Mouse (Mus musculus) heart, adult 18-20 months (tissue): ENCODE measurements around the gene Cox19. TPM values are rescaled to one million over a fixed set of nuclear protein-coding genes. Genes with fewer than 3 reads are reported as not detected.
A peak's percentile ranks its signal among the peaks of the same experiment; 100 is the strongest.

Source experiments
- DNase-seq, 2 experiments: peaks; one replicate each; pipeline ENCODE4 v3.0.0; 2021 to 2022; ENCODE audit warnings: mixed read lengths in 1 of 2
- total RNA-seq, 2 experiments: library from RNA; stranded (reverse); gene quantifications; 2 replicates each; pipeline ENCODE4 v1.2.3; 2021

Gene Cox19
- total RNA-seq, 2 experiments from 2014 or later, result 82.6 to 103 TPM

DNA sequence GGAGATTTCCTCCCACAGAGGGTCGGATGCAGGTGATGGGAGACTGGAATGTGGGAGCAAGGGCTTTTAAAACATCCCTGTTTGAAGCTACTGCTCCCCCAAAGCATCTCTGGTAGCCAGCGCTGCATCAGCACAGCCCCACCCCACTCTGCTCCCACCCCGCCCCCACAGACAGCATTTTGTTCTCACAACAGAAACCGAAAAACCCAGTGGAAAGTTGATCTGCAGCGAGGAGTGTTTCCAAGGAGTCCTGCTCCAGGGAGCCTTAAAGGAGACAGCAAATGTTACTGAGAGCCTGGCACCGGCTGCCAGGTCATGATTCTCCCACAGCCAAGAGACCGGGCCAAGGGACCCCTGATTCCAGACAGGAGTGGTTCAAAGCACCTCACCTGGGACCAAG, 20.5 kb downstream of the Cox19 start:
- no peak for DNase-seq

DNA sequence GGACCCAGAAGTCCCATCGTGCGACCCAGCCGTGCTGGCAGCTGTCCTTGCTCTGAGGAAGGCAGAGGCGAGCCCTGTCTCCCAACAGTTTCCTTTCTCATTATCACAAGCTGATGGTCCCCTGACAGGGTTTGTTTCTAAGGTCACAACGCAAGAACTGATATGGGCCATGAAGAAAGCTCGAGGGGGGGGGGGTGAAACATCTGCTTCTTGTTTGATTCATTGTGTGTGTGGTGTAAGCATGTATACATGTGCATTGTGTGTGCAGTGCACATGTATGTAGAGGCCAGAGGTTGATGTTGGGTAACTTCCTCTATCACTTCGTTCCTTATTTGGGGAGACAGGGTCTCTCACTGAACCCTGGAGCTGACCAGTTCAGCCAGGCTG, 23.6 kb downstream of the Cox19 start:
- no peak for DNase-seq

DNA sequence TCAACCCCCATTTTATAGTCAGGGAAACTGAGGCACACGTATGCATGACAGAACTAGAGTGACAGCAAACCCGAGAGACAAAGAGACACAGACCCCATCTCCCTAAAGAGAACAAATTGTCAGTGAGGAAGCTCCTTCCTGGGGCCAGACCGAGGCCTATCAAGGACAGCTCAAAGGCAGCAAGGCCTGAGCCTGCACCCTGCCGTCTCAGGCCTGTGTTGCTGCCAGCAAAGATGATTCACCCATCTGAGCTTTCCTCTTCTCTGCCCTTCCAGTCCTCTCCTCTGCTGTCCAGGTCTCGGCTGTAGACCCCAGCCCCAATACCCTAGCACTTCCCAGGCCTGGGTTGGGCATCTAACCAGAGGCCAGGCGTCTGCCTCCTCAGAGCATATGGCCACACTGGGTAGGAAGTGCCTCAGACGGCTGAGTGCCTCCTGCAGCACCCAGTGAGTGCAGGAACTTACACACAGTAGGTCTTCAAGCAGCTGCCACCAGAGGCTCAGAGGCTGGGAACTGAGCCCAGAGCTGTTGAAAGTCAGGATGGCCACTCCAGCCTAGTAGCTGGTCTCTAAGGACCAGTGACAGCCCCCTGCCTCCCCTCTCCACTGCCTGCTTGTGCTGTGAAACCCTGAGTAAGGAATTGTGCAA, 24.1 kb downstream of the Cox19 start:
- DNase-seq, result no peak

DNA sequence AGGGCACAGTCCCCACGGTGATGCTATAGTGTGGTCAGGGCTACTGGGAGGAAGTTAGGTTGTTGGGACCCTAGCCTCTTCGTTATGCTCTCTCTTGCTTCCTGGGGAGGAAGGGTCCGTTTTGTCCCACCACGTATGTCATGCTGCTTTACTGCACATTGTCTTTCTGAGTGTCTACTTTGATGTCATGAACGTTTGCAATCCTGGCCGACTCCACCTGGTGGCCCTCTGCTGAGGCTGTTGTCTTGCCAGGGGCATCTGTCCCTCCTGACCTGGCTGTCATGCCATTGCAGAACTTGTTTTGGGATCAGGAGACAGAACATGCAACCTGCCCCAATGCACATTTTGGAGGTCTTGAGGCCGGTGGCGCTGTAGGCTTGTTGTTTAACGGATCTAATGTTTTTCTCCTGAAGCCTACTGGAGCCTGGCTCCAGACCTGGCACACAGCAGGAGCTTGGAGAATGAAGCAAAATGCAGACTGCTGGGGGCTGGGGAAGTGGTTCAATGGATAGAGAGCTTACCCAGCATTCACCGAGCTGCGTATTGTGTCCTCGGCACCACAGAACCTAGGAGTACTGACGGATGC, 25.0 kb downstream of the Cox19 start:
- no peak for DNase-seq

DNA sequence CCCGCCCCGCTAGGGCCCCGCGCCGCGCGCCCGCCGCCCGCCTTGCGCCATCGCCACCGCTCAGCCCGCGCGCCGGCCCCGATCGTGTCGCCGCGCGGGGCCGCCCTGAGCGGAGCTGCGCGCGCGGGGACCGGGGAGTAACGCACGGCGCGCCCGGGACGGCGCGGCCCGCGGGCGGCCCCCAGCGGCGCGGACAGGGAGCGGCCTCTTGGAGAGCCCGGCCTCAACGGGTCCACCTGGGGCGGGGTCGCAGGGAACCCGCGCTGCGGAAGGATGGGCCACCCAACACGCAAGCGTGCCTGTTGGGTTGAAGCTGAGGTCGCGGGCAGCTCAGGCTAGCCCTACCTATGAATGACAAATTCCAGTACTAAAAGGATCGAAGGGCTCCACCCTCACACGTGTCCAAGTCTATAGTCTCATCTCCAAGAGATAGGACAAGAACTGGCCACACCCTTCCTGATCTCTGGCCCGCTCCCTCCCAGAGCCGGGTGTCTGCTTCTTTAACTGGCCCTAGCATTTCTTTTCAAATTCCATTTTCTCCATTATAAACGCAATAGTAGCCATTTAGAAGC, 25.7 kb downstream of the Cox19 start, which contains the start of gene Adap1:
TSS of gene Adap1 (minus strand) at position 228 of the 572 bp plus-strand sequence.
- peak; percentile 56 to 60 for DNase-seq

DNA sequence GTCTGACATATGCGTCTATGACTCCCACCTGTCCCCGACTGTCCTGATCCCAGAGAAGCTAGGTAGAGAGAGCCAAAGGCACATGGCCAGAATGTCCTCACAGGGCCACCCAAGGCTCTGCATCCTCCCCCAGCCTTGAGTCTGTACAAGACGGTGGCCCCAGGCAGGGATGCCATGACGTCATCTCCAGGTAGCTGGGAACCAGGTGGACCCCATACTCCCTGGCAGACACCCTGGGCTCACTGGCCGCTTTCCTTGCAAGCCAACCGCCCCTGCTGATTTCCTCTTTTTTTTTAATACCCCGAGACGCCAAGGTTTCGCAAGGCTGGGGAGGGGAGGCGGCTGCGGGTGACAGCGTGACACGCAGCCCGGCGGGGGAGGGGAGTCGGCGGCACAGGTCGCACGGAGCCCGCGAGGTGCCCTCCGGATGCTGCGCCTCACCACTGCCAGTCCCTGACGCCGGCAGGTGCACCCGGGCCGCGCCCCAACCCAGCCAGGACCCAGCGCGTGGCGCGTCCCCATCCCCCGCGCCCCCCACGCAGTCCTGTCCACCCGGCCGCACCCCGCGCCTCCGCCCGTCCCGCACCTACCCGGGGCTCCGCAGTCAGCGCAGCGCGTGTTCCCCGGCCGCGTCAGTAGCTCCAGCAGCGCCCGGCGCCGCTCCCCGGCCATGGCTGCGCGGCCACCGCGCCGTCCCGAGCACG, 26.4 kb downstream of the Cox19 start:
- peak in 1 of 2 experiments; percentile 41 for DNase-seq

DNA sequence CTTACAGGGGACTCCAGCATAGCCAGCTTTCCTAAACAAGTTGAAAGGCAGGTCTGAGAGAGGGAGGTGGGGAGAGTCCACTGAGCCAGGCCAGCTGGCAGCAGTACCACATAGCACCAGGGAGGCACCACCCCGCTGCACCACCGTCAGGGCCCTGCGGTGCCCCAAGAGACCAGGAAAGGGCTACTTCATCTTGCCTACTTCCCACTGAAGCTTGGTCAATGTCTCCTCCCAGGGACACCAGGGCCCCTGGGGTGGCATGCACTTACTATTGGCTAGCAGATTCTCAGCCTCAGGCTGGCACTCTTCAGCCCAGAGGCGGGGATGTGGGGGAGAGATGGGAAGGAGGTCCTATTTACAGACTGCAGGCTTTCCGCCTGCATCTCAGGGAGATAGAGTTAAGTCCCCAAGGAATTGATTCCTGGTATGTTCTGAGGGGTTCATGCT, 27.1 kb downstream of the Cox19 start:
- DNase-seq, result no peak

DNA sequence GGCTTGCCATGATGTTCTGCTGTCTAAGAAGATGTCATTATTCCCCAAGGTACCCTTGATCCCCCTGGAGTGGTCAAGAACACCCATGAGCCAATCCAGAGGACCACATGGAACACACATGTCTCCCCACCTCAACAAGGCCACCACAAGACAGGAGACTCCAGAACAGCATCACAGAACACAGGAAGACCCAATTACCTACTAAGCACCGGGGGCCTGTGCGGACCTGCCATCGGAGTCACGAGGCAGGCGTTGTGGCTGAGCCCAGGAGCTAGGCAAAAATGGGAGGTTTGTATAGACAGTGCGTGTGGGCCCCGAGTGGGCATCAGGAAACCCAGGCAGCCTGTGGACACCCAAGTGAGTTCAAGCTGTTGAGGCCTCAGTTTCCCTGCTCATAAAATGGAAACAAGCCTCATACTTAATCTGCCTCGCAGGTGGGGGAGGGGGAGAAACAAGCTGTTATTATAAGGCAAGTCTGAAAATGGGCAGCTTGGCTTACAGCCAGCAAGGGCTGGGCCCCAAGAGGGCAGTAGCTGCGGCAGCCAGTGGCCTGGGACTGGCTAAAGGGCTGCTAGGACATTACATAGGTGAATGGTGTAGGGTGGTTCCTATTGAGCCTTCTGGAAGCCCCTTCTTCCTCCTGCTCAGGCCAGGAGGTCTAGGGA, 27.8 kb downstream of the Cox19 start:
- DNase-seq, result no peak

DNA sequence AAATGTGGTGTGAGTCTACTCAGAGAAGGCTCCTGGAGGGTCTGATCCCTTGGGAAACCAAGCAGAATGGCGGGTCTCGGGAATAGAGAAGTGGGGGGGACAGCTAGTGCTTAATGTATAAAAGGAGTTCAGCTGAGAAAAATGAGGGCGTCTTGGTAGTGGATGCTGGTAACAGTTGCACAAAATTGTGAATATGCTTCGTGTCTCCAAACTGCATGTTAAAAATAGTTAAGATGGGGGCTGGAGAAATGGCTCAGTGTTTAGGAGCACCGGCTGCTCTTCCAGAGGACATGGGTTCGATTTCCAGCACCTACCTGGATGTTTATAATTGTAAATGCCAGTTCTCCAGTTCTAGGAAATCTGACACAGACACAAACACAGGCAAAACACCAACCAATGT, 29.9 kb downstream of the Cox19 start:
- DNase-seq, result no peak

DNA sequence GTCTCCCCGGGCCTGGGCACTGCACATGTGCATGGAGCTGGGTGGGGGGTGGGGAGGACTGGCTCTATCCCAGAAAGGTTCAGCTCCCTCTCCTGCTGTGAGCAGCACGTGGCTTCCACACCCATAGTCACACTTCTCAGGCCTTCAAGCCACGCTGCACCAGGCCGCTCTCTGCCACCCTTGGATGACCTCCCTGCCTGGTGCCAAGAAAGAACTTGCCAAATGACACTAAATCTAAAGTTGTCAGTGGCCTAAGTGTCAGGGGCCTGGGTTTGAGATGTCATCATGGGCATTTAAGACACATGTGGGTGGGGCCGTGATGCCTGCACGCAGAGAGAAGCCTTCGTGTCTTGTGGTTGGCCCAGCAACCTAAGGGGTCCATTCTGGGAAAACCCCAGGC, 30.8 kb downstream of the Cox19 start:
- no peak for DNase-seq

DNA sequence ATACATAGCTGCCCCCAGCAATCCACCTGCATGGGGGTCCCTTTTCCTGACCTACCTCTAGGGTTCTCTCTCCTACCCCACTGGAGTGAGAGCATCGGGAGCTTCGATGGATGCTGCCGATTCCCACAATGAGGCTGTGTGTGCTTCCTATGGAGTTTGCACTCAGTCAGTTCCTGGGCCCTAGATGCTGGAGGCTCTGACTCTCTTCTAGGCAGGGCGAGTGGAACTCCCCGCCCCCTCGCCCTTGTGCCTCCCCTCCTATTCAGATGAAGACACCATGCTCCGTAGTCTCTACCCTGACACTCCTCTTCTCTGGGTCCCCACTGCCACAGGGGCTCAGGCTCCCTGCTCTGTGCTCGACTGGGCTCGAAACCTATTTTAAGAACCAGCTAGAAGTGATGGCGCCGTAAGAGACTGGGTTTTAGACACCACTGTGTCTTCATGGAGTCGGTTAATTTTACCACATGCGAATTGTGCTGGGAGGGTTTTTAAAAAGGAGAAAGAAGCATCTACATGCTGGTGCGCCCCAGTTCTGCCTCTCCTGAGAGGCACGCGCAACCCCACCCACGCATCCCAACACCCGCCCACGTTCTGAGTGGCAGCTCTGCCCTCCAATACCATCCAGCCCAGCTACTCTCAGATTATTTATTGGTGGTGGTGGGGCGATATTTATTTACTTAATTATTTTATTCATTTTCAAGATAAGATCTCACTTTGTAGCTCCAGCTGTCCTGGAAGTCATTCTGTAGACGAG, 33.3 kb downstream of the Cox19 start:
- no peak for DNase-seq

DNA sequence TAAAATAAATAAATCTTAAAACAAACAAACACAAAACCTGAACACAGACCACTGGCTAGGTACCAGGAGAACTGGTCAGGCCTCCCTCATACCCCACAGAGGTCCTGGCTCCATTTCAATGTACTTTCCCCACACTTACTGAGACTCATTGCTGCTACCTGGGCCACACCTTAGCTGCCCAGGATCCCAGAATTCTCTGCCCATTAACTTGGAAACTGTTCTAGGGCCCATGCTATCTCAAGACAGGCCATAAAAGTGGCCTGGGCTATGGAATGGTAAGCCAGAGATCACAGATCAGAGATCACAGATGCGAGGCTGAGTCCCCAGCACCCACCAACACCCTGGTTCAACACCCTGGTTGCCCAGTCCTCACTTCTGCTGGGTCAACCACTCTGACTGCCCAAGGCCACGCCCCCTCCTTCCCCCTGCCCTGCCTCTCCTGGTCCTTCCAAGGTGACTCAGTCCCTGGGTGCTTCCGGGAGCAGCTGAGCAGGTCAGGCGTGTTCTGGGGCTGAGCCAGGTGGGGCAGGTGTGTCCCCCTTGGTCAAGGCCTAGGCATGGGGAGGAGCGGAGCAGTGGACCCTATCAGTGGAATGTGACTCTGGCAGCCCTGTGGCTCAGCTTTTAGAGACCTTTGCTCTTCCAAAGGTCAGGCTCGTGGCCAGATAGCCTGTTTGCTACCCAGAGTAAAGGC, 34.1 kb downstream of the Cox19 start:
- no peak for DNase-seq

DNA sequence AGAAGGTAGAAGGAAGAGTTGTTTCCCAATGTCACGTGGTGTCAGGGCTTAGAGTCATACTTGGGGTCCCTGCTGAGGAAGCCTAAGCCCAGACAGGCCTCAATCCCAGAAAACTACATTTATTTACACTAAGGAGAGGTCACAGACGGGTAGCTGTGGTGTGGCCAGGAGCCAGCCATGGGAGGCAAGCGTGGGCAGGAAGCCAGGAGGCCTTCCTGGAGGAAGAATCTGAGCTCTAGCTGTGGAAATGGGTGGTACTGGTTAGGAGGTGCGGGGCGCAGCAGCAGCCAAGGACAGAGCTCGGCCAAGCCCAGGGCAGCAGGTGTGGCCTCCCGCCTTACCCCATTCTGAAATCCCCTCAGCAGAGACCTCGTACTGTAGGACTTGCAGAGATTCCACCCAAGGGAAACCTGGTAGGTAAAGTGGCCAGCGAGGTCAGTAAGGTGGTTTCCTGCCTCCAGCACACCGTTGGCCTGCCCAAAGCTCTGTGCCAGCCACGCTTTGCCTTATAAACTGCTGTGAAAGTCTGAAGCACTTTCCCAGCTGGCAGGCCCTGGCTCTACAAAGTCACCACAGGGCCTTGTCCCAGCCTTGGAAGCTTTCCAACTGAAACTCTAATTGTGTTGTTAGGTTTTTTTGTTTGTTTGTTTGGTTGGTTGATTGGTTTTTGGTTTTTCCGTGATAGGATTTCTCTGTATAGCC, 36.1 kb downstream of the Cox19 start:
- DNase-seq, result no peak

DNA sequence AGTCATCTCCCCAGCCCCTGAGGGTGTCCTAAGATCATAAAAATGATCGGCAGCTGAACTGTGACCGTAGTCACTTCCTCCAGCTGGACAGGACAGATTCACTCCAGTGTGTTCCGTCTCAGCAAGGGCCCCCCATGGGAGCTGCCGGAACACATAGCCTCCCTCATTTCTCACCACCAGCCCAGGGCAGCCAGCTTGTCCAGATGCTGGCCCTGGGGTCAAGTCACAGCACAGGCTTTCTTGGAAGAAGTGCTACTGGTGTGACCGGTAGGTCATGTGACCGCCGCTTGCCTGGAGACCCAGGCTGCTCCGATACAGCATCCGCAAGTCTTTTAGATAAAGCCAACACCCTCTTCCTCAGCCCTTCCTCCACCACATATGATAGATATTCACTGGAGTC, 37.7 kb downstream of the Cox19 start:
- DNase-seq, result no peak

DNA sequence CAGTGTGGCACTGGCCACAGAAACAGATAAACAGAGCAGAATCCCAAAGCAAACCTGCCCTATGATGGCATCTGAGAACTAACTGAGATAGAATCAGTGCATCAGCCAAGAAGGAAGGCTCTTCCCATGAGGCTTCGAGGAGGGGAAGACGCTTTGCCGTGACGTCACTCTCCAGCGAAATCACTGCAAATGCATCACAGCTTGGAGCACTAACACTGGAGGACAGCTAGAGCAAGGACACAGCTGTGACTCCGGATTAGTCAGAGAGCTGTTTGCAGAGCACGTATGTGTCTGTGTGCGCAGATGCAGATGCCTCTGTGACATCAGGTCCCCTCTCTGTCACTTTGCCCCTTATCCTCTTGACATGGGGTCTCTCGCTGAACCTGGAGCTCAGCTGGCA, 39.4 kb downstream of the Cox19 start:
- no peak for DNase-seq

DNA sequence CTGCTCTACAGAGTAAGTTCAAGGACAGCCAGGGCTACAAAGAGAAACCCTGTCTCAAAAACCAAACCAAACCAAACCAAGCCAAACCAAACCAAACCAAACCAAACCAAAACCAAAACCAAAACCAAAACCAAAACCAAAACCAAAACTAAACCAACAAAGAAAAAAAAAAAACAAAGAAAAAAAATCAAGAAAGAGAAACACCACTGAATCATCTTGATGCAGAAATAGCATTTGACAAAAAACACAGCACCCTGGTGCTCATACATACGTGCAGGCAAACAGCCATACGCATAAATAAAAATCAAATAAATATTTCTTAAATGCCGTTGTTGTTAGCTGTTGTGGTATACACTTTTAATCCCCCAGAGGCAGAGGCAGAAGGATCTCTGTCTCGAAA, 40.7 kb downstream of the Cox19 start:
- DNase-seq, result no peak

DNA sequence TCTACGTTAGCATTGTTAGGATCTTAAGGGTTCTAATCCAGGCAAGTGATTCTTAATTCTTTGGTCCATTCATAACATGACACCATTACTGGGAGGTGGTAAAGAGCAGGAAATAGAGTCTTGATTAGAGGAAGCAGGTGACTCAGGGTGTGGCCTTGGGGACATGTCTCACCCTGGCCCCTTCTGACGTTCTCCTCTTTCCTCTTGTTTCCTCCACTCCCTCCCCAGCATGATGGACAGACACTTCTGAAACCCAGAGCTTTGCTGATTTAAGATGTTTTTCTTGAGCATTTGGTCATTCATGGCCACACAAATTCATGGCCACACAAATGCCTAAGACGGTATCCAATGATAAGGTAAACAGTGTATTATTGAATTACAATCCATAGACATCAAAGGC, 41.3 kb downstream of the Cox19 start:
- no peak for DNase-seq

DNA sequence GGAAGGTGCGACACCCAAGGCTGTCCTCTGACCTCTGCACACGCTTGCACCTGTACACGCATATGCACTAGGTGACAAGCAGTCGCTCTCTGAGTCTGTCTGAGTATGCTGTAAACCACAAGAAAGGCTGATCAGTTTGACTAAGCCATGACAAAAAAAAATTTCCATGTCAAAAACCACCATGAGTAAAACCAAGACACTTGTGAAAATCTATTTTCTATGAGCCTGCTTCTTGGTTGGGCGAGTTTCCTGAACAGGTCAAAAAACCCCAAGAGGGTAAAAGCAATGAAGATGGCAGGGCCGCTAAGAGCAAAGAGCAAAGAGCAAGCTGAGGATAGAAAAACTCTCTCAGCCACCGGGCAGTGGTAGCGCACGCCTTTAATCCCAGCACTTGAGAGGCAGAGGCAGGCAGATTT, 47.6 kb downstream of the Cox19 start:
- DNase-seq, result no peak

DNA sequence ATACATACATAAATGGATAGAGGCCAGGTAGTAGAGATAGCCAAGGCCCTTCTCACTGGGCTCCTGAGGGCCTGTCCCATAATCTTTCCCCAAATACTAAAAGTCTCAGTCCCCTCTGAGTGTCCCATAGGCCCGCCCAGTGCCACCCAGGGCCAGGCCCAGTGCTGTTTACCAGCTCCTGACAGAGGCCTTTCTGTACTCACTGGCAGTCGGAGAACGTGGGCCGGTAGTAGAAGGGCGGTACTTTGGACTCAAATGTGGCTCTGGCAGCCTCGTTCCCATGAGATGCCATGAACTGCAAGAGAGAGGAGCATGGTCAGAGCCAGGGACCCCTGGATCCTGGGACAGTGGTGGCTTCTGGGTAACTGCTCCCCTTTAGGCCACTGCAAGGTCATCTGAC, 49.1 kb downstream of the Cox19 start:
- no peak for DNase-seq

DNA sequence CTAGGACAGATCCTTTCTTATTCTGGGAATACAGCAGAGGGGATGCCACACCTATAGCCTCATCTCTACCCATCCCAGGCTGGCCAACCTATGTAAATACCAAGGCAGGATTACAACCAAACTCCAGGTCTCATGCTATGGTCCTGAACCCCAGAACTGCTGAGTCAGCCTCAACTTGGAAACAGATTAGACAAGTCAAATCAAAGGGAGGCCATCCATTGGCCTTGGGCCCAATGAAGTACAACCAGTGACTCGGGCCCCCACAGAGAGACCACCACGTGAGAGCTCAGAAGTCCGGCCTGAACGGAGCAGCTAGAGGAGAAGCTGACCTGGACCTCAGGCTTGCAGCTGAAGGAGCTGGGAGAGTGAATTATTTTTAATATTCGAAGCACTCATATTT, 53.5 kb downstream of the Cox19 start:
- DNase-seq, result no peak

DNA sequence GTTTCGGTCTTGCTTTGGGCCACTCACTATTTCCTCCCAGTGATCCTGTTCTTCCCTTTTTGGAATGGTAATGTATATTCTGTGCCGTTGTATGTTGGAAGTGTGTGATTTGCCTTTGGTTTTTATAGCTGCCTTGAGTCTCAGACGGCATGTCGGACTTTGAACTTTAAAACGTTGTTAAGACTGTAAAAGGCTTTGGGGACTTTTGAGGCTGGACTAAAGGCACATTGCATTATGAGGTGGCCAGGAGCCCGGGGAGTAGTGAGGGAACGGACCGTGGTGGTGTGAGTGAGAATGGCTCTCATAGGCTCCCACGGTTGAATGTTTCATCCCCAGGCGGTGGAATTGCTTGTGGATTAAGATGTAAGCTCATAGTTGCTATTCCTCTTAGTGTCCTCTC, 54.1 kb downstream of the Cox19 start:
- no peak for DNase-seq
